Mouse (Mus musculus) lung, postnatal 0 days (tissue): ENCODE measurements around the gene Gdpgp1.

ENCODE experiments used
- CTCF ChIP-seq: IDR thresholded peaks from 2 replicates; pipeline ENCODE4 v1.5.1; 2016; ENCODE audit warnings: antibody characterized with exemption, mild to moderate bottlenecking
- EP300 ChIP-seq: IDR thresholded peaks from 2 replicates; pipeline ENCODE4 v1.6.1; 2016; ENCODE audit warnings: antibody characterized with exemption, mild to moderate bottlenecking, control low read depth

- TF ChIP-seq CTCF (no peak), EP300 (peak; percentile 74)
These were observed 36.5 kb downstream of the Gdpgp1 start, which contains the start of gene Vps33b for GRCm38 (mm10) chr7:80268897-80269750.
